Comparison of ENCODE assay signal across 8 mouse cellular contexts in the genomic region with DNA sequence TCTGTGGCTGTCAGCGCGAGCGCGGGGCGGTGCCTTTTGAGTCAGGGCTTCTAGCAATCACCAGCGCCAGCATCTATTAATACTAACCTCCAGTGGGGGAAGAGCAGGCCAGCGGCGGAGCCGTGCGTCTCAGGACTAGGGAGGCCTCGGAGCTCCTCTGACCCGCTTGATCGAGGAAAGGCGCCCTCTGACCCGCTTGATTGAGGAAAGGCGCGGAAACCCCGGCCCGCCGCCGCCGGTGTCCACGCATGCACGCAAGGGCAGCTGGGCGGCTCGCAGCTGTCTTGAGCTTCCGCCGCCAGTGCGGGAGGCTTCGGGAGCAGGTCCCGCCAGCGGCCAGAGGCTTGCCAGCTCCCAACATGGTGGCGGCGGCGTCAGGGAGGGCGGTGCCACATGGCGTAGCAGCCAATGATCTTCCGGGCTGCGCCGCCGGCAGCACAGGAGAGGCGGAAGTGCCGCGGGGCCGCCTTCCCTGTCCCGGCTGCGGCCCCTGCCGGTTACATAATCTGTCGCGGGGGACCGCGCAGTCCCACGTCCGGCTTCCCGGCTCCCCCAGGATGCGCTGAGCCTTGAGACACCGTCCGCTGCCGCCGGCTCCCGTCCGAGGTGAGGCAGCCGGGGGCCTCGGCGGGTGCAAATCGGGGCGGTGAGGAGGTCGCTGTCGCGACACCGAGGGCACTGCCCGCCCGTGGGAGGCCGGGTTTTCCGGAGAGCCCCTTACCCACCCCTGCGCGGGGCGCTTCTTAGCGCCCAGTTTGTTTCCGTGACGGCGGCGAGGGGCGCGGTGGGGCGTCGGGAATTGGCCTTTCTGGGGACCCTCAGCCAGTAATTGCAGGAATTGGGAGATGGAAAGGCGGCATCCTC. TPM values are rescaled to one million over a fixed set of nuclear protein-coding genes. Genes with fewer than 3 reads are reported as not detected.
DNase-seq lines count a peak whose midpoint lies in the region; ATAC-seq lines count a peak whose summit lies in the region.

Gene Zfp597, minus strand, starts transcription at position 361 of the 864 bp plus-strand sequence.
Gene Gm20695, plus strand, starts transcription at position 448 of the 864 bp plus-strand sequence.

- H3K4me1 ChIP-seq in hindbrain, embryonic 11.5 days (replicated peaks; ENCODE audit: control insufficient read depth, insufficient read depth, low read length): peaks cover 6% of the 10 kb centered on the region; the same call in 1 of the 2 replicates

- peak; percentile 70 for DNase-seq in MEL-GATA-1-ER (ENCODE audit: extremely low read depth, low read depth)
- DNase-seq in cerebellum, adult 8-10 months: peak; percentile 92
- peak; percentile 95 for DNase-seq in hindbrain, embryonic 11.5 days (ENCODE audit: low spot score)
- peak; percentile 92 to 96 for DNase-seq in layer of hippocampus, postnatal 10 days (ENCODE audit: low spot score in 2 of 2)
- peak; percentile 96 for DNase-seq in lung, postnatal 10 days
- peak; percentile 96 for DNase-seq in ovary, postnatal 36 days (ENCODE audit: low spot score)
- peak; percentile 95 for DNase-seq in thymus, postnatal 25 days

- WGBS in hindbrain, embryonic 11.5 days: under 1% methylated on average over 86 of the region's 88 CpGs

- H3K36me3 ChIP-seq in hindbrain, embryonic 11.5 days (ENCODE audit: control insufficient read depth, insufficient read depth, low read length): no peaks in the 10 kb centered on the region

- H3K27me3 ChIP-seq in hindbrain, embryonic 11.5 days (ENCODE audit: control insufficient read depth, insufficient read depth, low read length): no peaks in the 10 kb centered on the region

- H3K9me3 ChIP-seq in hindbrain, embryonic 11.5 days (ENCODE audit: control insufficient read depth, low read length): no peaks in the 10 kb centered on the region

- H3K27ac ChIP-seq in hindbrain, embryonic 11.5 days (ENCODE audit: low read depth, low read length): peak within 1 kb of the TSS; percentile 91

- ATAC-seq in frontal cortex, adult (ENCODE audit: low TSS enrichment): peak; percentile 98
- peak; percentile 99 for ATAC-seq in hindbrain, embryonic 11.5 days (ENCODE audit: low FRiP score)

- H3K4me2 ChIP-seq in hindbrain, embryonic 11.5 days (replicated peaks; ENCODE audit: low read depth, low read length): peak within 1 kb of the TSS; percentile 78

- peak within 1 kb of the TSS; percentile 83 for H3K4me3 ChIP-seq in hindbrain, embryonic 11.5 days (ENCODE audit: low read depth, low read length)

- H3K9ac ChIP-seq in hindbrain, embryonic 11.5 days (ENCODE audit: low read depth, low read length): peak within 1 kb of the TSS; percentile 87

RNA-seq across cellular contexts. Expression of gene Zfp597, which starts in this region (rescaled TPM):
- polyA plus RNA-seq in hindbrain, embryonic 11.5 days (2014; fragmentation: Nextera tagmentation; extraction: Ambion mirVana): 9.2 and 9.5 TPM in 2 replicates
- total RNA-seq in layer of hippocampus, postnatal 10 days (2021): 10 to 100 TPM; 26.8 to 27.7 TPM

RNA-seq across cellular contexts. Expression of gene Gm20695, which starts in this region (rescaled TPM):
- 2.8 and 4.9 TPM in 2 replicates for polyA plus RNA-seq in hindbrain, embryonic 11.5 days (2014; fragmentation: Nextera tagmentation; extraction: Ambion mirVana)
- total RNA-seq in layer of hippocampus, postnatal 10 days (2021): under 1 TPM in 1 of 2 experiments, not detected in 1; 0.46 TPM

Comparison
In these comparisons a context has a peak if more than half of its experiments do, and no peak if none do; other contexts are left out.
1. Peak in every context shown above with its lines: DNase-seq, ATAC-seq, H3K4me3 ChIP-seq and H3K27ac ChIP-seq.